Mouse (Mus musculus): Measurements from ENCODE around the gene Rcbtb2. TPM values are rescaled to one million over a fixed set of nuclear protein-coding genes. Genes with fewer than 3 reads are reported as not detected.

Rcbtb2 gene
- polyA plus RNA-seq, 1 experiment: 27.0 TPM

DNA sequence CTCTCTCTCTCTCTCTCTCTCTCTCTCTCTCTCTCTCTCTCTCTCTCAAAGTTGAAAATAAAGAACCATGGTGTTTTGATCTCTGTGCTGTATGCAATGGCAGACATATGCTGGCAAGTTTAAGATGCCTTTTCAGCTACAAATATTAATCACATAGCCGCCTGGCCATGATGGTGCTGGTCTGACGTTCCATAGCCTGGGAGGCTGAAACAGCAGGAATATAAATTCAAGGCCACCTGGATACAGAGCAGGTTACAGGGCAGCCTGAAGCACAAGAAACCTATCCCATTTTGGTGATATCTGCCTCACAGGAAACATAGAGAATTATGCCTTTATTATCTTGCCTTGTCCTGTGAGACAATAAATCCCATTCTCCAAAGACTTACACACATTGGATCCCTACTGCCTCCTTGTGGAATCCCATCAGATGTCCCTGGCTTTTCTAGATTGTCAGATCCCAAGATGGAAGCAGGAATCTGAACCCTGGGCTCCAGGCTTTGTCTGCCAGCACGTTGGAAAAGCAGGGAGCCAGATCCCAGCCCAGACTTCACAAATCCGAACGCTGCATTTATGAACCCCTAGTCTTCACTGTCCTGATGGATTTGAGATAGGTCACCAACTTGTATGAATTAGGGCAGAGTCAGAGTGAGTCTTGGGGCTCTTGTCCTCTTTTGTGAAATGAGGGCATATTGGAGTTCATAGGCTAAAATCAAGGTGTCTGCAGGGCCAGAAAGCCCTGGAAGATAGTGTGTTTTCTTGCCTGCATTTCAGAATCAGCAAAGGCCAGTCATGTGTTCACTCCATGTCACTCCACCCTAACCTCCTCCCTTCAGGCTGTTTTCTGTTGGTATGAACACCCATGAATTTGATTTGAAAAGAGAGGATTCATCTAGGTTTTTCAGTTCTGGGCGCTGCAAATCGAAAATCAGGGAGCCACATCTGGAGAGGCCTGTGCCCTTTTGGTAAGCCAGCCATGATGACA is 5.1 kb upstream of the Rcbtb2 start:
- H3K4me1 ChIP-seq (ENCODE audit: control insufficient read depth, insufficient read depth, low read length): no peaks in the 10 kb centered on the region
- WGBS: 84% methylated on average over 7 of the region's 7 CpGs
- no peak for TF ChIP-seq POLR2A (IDR thresholded peaks at IDR 0.05; ENCODE audit: borderline replicate concordance, insufficient read depth, low read length)
- TF ChIP-seq CTCF (IDR thresholded peaks at IDR 0.05; ENCODE audit: borderline replicate concordance, insufficient read depth, low read depth, low read length): no peak
- DNase-seq: no peak
- no peak overlapping the region for H3K4me3 ChIP-seq (replicated peaks; ENCODE audit: insufficient read depth, low read depth, low read length)
- H3K27ac ChIP-seq (ENCODE audit: insufficient read depth, low read length): no peak overlapping the region
- H3K27me3 ChIP-seq (ENCODE audit: control insufficient read depth, insufficient read depth, low read length): no peaks in the 10 kb centered on the region

DNA sequence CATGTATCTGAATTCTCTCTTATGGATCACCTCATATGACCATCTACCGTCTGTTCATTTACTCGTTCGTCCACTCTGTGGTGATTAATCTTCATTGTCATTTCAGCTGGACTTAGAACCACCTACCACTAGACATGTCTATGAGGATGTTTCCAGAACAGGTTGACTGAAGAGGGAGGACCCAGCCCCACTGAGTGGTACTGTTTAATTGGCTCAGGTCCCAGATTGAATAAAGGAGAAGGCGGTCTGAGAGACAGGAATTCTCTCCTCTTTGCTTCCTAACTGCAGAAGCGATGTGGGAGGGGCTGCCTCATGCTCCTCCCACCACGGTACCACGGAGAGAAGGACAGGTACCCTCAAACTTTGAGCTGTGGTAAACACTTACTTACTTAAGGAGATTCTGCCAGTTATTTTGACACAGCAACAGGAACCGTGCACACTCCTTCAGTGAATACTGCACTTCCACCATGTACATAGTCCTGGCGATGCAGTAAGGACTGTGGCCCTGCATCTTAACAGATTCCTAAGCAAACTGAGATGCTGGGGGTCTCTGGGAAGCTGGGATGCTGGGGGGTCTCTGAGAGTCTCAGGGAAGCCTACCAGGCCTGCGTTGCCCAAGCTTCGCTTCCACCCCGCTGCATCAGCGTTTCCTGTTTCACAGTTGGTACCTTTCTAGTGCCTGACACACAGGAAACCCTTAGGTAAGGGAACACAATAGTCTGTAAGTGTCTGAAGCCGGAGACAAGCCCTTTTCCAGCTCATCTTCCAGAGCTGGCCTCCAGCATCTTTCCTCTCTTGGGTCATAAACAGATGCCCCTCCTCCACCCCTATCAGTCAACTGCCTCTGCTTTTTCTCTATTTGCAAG is 4.1 kb upstream of the Rcbtb2 start:
- no peaks in the 10 kb centered on the region for H3K27me3 ChIP-seq (ENCODE audit: control insufficient read depth, insufficient read depth, low read length)
- WGBS: 85% methylated on average over 14 of the region's 14 CpGs
- DNase-seq: no peak
- TF ChIP-seq POLR2A (IDR thresholded peaks at IDR 0.05; ENCODE audit: borderline replicate concordance, insufficient read depth, low read length) (no peak), CTCF (IDR thresholded peaks at IDR 0.05; ENCODE audit: borderline replicate concordance, insufficient read depth, low read depth, low read length) (no peak)
- H3K4me1 ChIP-seq (ENCODE audit: control insufficient read depth, insufficient read depth, low read length): no peaks in the 10 kb centered on the region
- no peak overlapping the region for H3K27ac ChIP-seq (ENCODE audit: insufficient read depth, low read length)
- no peak overlapping the region for H3K4me3 ChIP-seq (replicated peaks; ENCODE audit: insufficient read depth, low read depth, low read length)

- TF ChIP-seq CTCF (IDR thresholded peaks at IDR 0.05; ENCODE audit: borderline replicate concordance, insufficient read depth, low read depth, low read length): no peak
- no peak for TF ChIP-seq POLR2A (IDR thresholded peaks at IDR 0.05; ENCODE audit: borderline replicate concordance, insufficient read depth, low read length)
- Histone ChIP-seq H3K4me3 (replicated peaks; ENCODE audit: insufficient read depth, low read depth, low read length) (no peak overlapping the region), H3K27me3 (ENCODE audit: control insufficient read depth, insufficient read depth, low read length) (no peaks in the 10 kb centered on the region), H3K27ac (ENCODE audit: insufficient read depth, low read length) (no peak overlapping the region), H3K4me1 (ENCODE audit: control insufficient read depth, insufficient read depth, low read length) (no peaks in the 10 kb centered on the region)
- WGBS: 82% methylated on average over 6 of the region's 6 CpGs
- no peak for DNase-seq
Measured at GRCm38 (mm10) chr14:73119459-73119858, 3.4 kb upstream of the Rcbtb2 start.

DNA sequence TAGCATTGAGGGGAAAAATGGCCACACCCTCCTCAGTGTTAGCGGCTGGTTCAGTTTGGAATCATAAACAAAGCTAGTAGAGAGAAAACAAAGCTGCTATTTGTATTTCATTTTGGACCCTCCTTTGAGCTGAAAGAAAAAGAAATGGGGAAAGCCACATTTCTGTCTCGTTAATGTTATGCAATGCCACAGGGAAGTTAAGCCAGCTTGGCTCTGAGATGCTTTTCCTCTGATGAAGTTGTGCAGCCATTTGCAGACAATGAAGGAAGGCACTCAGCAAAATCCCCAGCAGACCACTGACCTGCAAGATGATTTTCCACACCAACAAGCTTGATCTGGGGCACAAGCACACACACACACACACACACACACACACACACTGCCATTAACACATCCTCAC is 2.9 kb upstream of the Rcbtb2 start:
- TF ChIP-seq POLR2A (IDR thresholded peaks at IDR 0.05; ENCODE audit: borderline replicate concordance, insufficient read depth, low read length) (no peak), CTCF (IDR thresholded peaks at IDR 0.05; ENCODE audit: borderline replicate concordance, insufficient read depth, low read depth, low read length) (no peak)
- 70% methylated on average over 2 of the region's 2 CpGs for WGBS
- no peak for DNase-seq
- no peaks in the 10 kb centered on the region for H3K27me3 ChIP-seq (ENCODE audit: control insufficient read depth, insufficient read depth, low read length)
- H3K4me3 ChIP-seq (replicated peaks; ENCODE audit: insufficient read depth, low read depth, low read length): no peak overlapping the region
- no peaks in the 10 kb centered on the region for H3K4me1 ChIP-seq (ENCODE audit: control insufficient read depth, insufficient read depth, low read length)
- H3K27ac ChIP-seq (ENCODE audit: insufficient read depth, low read length): no peak overlapping the region

GRCm38 (mm10) chr14:73122211-73122922 is 470 bp upstream of the Rcbtb2 start:
- no peak for DNase-seq
- Histone ChIP-seq H3K4me1 (ENCODE audit: control insufficient read depth, insufficient read depth, low read length) (no peaks in the 10 kb centered on the region), H3K4me3 (replicated peaks; ENCODE audit: insufficient read depth, low read depth, low read length) (no peak overlapping the region), H3K27ac (ENCODE audit: insufficient read depth, low read length) (no peak overlapping the region), H3K27me3 (ENCODE audit: control insufficient read depth, insufficient read depth, low read length) (no peaks in the 10 kb centered on the region)
- WGBS: 87% methylated on average over 4 of the region's 4 CpGs
- TF ChIP-seq CTCF (IDR thresholded peaks at IDR 0.05; ENCODE audit: borderline replicate concordance, insufficient read depth, low read depth, low read length) (no peak), POLR2A (IDR thresholded peaks at IDR 0.05; ENCODE audit: borderline replicate concordance, insufficient read depth, low read length) (no peak)

- Histone ChIP-seq H3K4me3 (replicated peaks; ENCODE audit: insufficient read depth, low read depth, low read length) (no peak overlapping the region), H3K27me3 (ENCODE audit: control insufficient read depth, insufficient read depth, low read length) (no peaks in the 10 kb centered on the region), H3K4me1 (ENCODE audit: control insufficient read depth, insufficient read depth, low read length) (no peaks in the 10 kb centered on the region), H3K27ac (ENCODE audit: insufficient read depth, low read length) (no peak overlapping the region)
- TF ChIP-seq CTCF (IDR thresholded peaks at IDR 0.05; ENCODE audit: borderline replicate concordance, insufficient read depth, low read depth, low read length) (no peak), POLR2A (IDR thresholded peaks at IDR 0.05; ENCODE audit: borderline replicate concordance, insufficient read depth, low read length) (no peak)
- 96% methylated on average over 9 of the region's 9 CpGs for WGBS
- no peak for DNase-seq
Measured at GRCm38 (mm10) chr14:73123381-73123780, 544 bp downstream of the Rcbtb2 start.

DNA sequence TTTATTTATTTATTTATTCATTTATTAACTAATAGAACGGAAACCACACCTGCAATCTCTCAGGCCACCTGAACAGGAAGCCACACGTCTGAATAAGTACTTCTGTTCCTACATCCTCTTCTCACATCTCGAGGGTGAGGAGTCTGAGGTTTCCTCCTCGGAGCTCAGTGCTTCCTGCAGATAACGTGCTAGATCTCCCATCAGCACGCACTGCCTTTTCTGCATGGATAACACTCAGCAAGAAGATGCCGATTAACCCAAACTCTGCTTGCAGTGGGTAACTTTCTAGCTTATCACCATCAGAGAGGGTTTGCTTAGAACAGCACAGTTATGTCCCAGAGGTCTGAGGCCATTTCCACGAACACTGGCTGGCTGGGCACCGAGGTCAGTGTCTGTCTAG is 949 bp downstream of the Rcbtb2 start:
- DNase-seq: no peak
- H3K4me3 ChIP-seq (replicated peaks; ENCODE audit: insufficient read depth, low read depth, low read length): no peak overlapping the region
- TF ChIP-seq CTCF (IDR thresholded peaks at IDR 0.05; ENCODE audit: borderline replicate concordance, insufficient read depth, low read depth, low read length) (no peak), POLR2A (IDR thresholded peaks at IDR 0.05; ENCODE audit: borderline replicate concordance, insufficient read depth, low read length) (no peak)
- no peak overlapping the region for H3K27ac ChIP-seq (ENCODE audit: insufficient read depth, low read length)
- H3K4me1 ChIP-seq (ENCODE audit: control insufficient read depth, insufficient read depth, low read length): no peaks in the 10 kb centered on the region
- WGBS: 89% methylated on average over 9 of the region's 9 CpGs
- H3K27me3 ChIP-seq (ENCODE audit: control insufficient read depth, insufficient read depth, low read length): no peaks in the 10 kb centered on the region
